Mouse (Mus musculus) intestine, postnatal 0 days (tissue): ENCODE data around the gene Hcn1. TPM values are rescaled to one million over a fixed set of nuclear protein-coding genes. Genes with fewer than 3 reads are reported as not detected.

Experiments
- ATAC-seq: fragments of 200-750 bp; cut with Nextera tagmentation; 2 replicates; pipeline ENCODE4 v1.8.0; 2017; ENCODE audit warnings: mild to moderate bottlenecking, moderate TSS enrichment, moderate library complexity
- H3K27ac ChIP-seq: fragments of 300-500 bp; sonication (generic); 2 replicates; pipeline ENCODE4 v1.5.1; 2014; ENCODE audit warnings: mild to moderate bottlenecking, low read depth, low read length, moderate library complexity
- H3K27me3 ChIP-seq: fragments of 300-500 bp; sonication (generic); replicated peaks from 2 replicates; pipeline ENCODE4 v1.6.1; 2014; ENCODE audit warnings: low read length, mixed read lengths; ENCODE audit not compliant: control insufficient read depth, insufficient read depth
- H3K36me3 ChIP-seq: fragments of 300-500 bp; sonication (generic); 2 replicates; pipeline ENCODE4 v1.6.1; 2014; ENCODE audit warnings: mild to moderate bottlenecking, moderate library complexity; ENCODE audit not compliant: control insufficient read depth, insufficient read depth
- H3K4me1 ChIP-seq: fragments of 300-500 bp; sonication (generic); replicated peaks from 2 replicates; pipeline ENCODE4 v1.6.1; 2014; ENCODE audit warnings: antibody characterized with exemption, low read length, mixed read lengths; ENCODE audit not compliant: control insufficient read depth, insufficient read depth
- H3K4me2 ChIP-seq: fragments of 300-500 bp; sonication (generic); replicated peaks from 2 replicates; pipeline ENCODE4 v1.6.1; 2014; ENCODE audit warnings: low read depth, mild to moderate bottlenecking, moderate library complexity
- H3K4me3 ChIP-seq: fragments of 300-500 bp; sonication (generic); 2 replicates; pipeline ENCODE4 v1.5.1; 2014; ENCODE audit warnings: low read depth, low read length
- H3K9ac ChIP-seq: fragments of 300-500 bp; sonication (generic); 2 replicates; pipeline ENCODE4 v1.6.1; 2014; ENCODE audit warnings: mild to moderate bottlenecking, low read depth, low read length
- H3K9me3 ChIP-seq: fragments of 300-500 bp; sonication (generic); 2 replicates; pipeline ENCODE4 v1.6.1; 2016; ENCODE audit warnings: mixed run types; ENCODE audit not compliant: control insufficient read depth
- CTCF ChIP-seq: sonication (generic); IDR thresholded peaks from 2 replicates; pipeline ENCODE4 v1.5.1; 2016; ENCODE audit warnings: low read depth, mild to moderate bottlenecking, control low read depth, antibody characterized with exemption, moderate library complexity
- WGBS: fragments of 180-500 bp; shearing (Covaris S2); extraction: QIAGEN DNeasy Blood & Tissue Kit; methylation state at CpG from one replicate; pipeline ENCODE4 v1.1.7; 2014; 5-methylcytosine and 5-hydroxymethylcytosine counted together
- polyA plus RNA-seq: library from polyadenylated mRNA; unstranded; fragments of >200 nt; fragmentation: Nextera tagmentation; extraction: Ambion mirVana; gene quantifications from 2 replicates; pipeline ENCODE4 v1.2.1, GENCODE M21; 2015

The Hcn1 gene
- polyA plus RNA-seq, 1 experiment from 2014 or later, result 0.17 TPM

- Histone ChIP-seq H3K27me3 (peaks cover 19% of the 10 kb centered on the region), H3K4me1 (no peaks in the 10 kb centered on the region), H3K9me3 (no peaks in the 10 kb centered on the region), H3K9ac (no peak overlapping the region), H3K4me2 (peak overlapping the region; percentile 93), H3K36me3 (no peaks in the 10 kb centered on the region), H3K4me3 (peak overlapping the region; percentile 45), H3K27ac (no peak overlapping the region)
- 1% methylated on average over 52 of the region's 62 CpGs for WGBS
- TF ChIP-seq CTCF, result no peak
- no peak for ATAC-seq
Measured at GRCm38 (mm10) chr13:117602617-117603358, 668 bp downstream of the Hcn1 start.

- peak overlapping the region; percentile 45; the same call in 1 of the 2 replicates for H3K4me3 ChIP-seq
- H3K4me2 ChIP-seq, result peak overlapping the region; percentile 93; the same call in 1 of the 2 replicates
- no peak for TF ChIP-seq CTCF
- no peaks in the 10 kb centered on the region for H3K9me3 ChIP-seq
- H3K27ac ChIP-seq, result no peak overlapping the region
- peaks cover 19% of the 10 kb centered on the region for H3K27me3 ChIP-seq
- no peaks in the 10 kb centered on the region for H3K4me1 ChIP-seq
- 14% methylated on average over 11 of the region's 11 CpGs for WGBS
- no peaks in the 10 kb centered on the region for H3K36me3 ChIP-seq
- H3K9ac ChIP-seq, result no peak overlapping the region
- no peak for ATAC-seq
Measured at GRCm38 (mm10) chr13:117603421-117603820, 1.3 kb downstream of the Hcn1 start.

GRCm38 (mm10) chr13:117604073-117604472 lies 2.0 kb downstream of the Hcn1 start:
- no peak overlapping the region for H3K4me2 ChIP-seq
- WGBS, result 24% methylated on average over 7 of the region's 7 CpGs
- H3K27ac ChIP-seq, result no peak overlapping the region
- TF ChIP-seq CTCF, result no peak
- H3K4me1 ChIP-seq, result no peaks in the 10 kb centered on the region
- no peaks in the 10 kb centered on the region for H3K36me3 ChIP-seq
- H3K27me3 ChIP-seq, result peaks cover 19% of the 10 kb centered on the region
- no peak overlapping the region for H3K4me3 ChIP-seq
- ATAC-seq, result no peak
- no peaks in the 10 kb centered on the region for H3K9me3 ChIP-seq
- no peak overlapping the region for H3K9ac ChIP-seq

GRCm38 (mm10) chr13:117604971-117605750 lies 3.0 kb downstream of the Hcn1 start:
- no peaks in the 10 kb centered on the region for H3K9me3 ChIP-seq
- WGBS, result 89% methylated on average over 5 of the region's 5 CpGs
- H3K4me3 ChIP-seq, result no peak overlapping the region
- H3K36me3 ChIP-seq, result no peaks in the 10 kb centered on the region
- H3K4me2 ChIP-seq, result no peak overlapping the region
- no peak for ATAC-seq
- TF ChIP-seq CTCF, result no peak
- no peak overlapping the region for H3K9ac ChIP-seq
- H3K27ac ChIP-seq, result no peak overlapping the region
- H3K4me1 ChIP-seq, result no peaks in the 10 kb centered on the region
- H3K27me3 ChIP-seq, result peaks cover 19% of the 10 kb centered on the region

GRCm38 (mm10) chr13:117611881-117612280 lies 9.8 kb downstream of the Hcn1 start:
- no peak overlapping the region for H3K9ac ChIP-seq
- no peaks in the 10 kb centered on the region for H3K4me1 ChIP-seq
- TF ChIP-seq CTCF, result no peak
- H3K9me3 ChIP-seq, result no peaks in the 10 kb centered on the region
- WGBS, result 92% methylated on average over 2 of the region's 2 CpGs
- no peaks in the 10 kb centered on the region for H3K27me3 ChIP-seq
- H3K27ac ChIP-seq, result no peak overlapping the region
- H3K4me2 ChIP-seq, result no peak overlapping the region
- H3K36me3 ChIP-seq, result no peaks in the 10 kb centered on the region
- no peak for ATAC-seq
- H3K4me3 ChIP-seq, result no peak overlapping the region

- 34% methylated on average over 7 of the region's 7 CpGs for WGBS
- no peak overlapping the region for H3K4me3 ChIP-seq
- H3K36me3 ChIP-seq, result no peaks in the 10 kb centered on the region
- no peaks in the 10 kb centered on the region for H3K9me3 ChIP-seq
- no peaks in the 10 kb centered on the region for H3K4me1 ChIP-seq
- ATAC-seq, result no peak
- no peak overlapping the region for H3K9ac ChIP-seq
- H3K27ac ChIP-seq, result no peak overlapping the region
- no peaks in the 10 kb centered on the region for H3K27me3 ChIP-seq
- 0 out of 2 replicates have a peak overlapping the region, but pooled peaks have one; percentile 17 for H3K4me2 ChIP-seq
- TF ChIP-seq CTCF, result no peak
Measured at GRCm38 (mm10) chr13:117619544-117619943, 17.4 kb downstream of the Hcn1 start.
